Mouse (Mus musculus) T-helper 2 cell (primary cell): Measurements from ENCODE around the gene Tecta.

Source experiments
- in situ Hi-C: fragments of 300-600 bp; cut with MboI, MseI; formaldehyde crosslinking; loops from one replicate; pipeline ENCODE4 v1.15.1; 2025; ENCODE audit warnings: high pct_unique_total_duplicates

Tecta gene

DNA sequence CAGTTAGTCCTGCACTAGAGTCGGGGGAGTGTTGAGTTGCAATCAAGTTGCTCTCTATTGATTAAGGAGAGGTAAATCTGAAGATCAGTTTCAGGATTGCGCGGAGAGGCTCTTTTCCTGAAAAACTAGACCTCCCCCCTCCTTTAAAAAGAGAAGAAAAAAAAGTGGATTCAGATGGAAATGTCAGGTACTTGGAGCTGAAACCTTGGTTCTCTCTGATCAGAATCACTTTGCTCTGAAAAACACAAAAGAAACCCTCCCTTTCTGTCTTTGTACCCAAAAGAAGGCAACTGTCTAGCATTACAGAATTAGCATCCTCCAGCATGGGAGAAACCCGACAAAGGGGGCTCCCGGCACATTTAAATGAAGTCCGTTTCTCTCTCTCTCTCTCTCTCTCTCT, at the start of gene Tecta:
TSS of gene Tecta (minus strand) at position 101 of the 400 bp plus-strand sequence.
- in situ Hi-C loops, result loop anchor here (5.0 to 10.0 kb wide), 3 partner anchors 68 to 975 kb away; partner anchors contain the start of gene Grik4

GRCm38 (mm10) chr9:42449043-42449442, 49.3 kb upstream of the Tecta start:
- in situ Hi-C loops, result no loop called here

DNA sequence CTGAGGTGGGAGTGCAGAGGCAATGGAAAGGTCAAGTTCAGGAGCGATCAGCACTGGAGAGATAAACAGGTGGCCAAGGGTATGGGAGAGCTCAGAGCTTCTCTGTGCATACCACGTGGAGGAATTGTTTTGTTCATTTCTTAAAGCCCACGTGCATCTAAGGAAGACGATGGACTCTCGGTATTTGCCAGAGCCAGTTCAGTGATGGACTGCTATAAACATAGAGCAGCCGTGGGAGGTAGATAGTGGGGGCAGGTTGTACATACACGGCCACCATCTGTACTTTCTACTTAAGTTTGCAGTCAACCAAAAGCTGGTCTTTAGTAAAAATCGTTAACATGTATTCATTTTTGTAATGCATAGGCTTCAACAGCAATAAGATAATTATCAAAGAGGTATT, 42.4 kb upstream of the Tecta start:
- in situ Hi-C loops, result no loop called here

DNA sequence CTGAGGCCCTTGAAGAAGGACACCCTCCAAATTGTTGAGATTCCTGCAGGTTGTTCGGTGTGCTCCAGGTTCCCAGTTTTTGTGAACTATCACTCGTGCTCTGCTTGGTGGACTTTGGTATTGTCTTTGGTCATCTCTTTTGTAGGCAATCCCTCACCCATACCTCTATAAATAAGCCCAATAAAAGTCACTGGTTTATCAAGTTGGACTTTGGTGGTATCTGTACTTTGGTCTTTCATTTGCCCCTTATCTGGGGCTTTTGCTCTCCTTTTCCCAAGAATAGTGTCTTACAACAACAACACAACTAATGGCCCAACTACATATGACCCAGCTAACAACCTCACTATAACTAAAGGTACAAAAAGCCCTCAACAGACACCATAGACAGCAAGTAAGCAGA, 41.5 kb upstream of the Tecta start:
- in situ Hi-C loops, result no loop called here

DNA sequence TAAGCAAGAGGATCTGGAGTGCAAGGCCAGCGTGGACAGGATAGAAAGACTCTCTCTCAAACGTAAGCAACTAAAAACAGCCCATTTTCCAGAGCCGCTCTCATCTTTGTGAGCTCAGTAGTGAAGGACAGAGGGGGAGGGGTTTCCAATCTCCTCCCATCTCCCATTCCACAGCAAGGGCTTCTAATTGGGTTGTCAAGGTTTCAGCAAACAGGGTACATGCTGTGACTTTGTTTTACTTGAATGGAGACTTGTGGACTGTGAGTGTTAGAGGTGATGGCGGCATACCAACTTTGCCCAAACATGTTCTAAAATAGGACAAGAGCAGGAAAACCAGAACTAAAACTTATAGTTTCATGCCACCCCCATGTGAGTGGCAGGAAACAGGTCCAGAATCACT, 39.7 kb upstream of the Tecta start:
- in situ Hi-C loops, result no loop called here

DNA sequence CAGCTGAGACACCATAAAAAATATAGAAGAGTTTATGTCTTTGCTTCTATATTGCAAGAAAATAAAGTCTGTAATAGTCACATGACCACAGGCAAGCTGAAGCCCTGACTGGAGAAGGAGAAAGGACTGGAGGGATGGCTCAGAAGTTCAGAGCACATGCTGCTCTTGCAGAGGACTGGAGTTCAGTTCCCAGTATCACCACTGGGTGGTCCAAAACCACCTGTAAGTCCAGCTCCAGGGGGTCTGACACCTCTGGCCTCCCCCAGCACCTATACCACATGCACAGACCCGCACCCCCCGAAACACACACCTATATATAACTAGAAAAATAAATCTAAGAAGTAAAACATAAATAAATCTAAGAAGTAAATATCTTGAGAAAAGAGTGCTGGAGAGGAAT, 32.4 kb upstream of the Tecta start:
- in situ Hi-C loops, result no loop called here

DNA sequence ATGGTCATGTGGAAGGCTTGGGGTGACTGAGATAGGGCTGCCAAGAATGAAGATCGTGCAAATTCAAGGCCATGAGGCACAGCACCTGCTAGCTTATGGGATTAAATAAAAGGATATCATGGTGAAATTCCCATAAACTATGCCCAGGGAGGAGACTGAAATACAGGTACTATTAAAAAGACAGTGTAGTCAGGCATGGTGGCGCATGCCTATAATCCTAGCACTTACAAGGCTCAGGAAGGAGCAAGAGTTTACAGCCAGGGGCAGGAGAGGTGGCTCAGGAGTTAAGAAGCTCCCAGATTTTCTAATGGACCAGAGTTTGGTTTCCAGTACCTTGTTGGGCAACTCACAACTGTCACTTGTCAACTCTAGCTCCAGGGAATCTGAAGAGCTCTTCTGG, 31.9 kb upstream of the Tecta start:
- in situ Hi-C loops, result no loop called here

DNA sequence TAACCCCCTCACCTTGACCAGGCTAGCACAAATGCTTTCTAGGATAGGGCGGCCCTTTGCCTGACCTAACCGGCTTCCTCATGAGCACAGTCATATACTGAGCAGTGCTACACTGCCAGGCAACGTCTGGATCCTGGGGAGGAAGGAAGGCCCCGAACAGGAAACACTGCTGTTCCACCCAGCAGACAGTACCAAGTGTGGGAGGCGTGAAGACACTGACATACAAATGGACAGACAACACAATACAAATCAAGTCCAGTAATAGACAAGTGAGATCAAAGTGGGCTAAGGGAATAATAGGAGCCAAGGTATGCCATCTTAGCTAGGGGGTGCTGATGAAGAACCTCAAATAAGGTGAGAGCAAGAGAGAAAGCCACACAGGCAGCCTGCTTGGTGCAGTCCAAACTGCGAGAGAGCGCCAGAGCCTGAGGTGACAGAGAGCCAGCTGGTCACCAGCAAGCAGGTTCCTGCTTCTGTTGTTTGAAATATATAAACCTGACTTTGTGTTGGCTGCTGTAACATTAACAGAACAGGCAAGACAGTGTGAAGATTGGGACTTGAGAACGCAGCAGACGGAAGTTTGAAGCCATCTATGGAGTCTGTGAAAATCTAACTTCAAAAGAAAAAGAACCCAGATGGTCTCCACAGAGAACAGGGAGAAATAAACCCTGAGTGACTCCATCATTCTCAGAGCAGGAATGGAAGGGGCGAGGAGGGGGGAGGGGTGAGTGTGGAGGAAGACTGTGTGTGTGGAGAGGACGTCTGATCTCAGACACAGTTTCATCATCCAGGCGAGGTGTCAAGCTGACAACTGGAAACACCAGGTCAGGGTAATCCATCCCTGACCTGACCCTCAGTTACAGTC, 28.6 kb upstream of the Tecta start:
- in situ Hi-C loops, result no loop called here

DNA sequence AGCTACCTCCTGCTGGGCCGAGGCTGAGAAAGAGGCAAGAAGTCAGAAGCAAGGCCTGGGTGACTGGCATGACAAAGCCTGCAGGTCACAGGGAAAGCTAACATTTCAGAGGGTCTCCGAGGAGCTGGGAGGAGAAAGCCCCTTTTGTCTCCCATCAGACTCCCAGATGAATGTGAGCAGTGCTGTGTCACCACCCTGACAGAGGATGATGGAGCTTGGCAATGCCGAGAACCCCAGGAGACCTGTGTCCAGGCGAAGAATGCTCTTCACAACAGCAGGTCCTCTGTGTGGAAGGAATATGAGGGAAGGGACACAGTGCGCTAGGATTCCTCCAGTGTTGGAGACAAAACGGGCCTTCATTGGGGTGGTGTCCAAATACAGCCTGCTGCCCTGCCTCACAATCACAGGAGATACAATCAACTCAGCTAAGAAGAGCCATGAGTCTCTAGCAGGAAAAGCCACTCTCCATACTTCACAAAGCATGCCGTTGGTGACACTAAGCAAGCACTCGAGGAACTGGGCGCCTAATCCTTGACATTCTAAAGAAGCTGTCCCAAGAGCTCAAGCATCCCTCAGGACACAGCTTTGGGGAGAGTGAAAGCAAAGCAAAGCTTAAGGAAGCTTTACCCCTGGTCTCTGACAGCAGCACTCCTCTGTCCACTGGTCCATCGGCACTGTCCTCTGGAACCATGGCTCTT, 27.1 kb upstream of the Tecta start:
- in situ Hi-C loops, result no loop called here

DNA sequence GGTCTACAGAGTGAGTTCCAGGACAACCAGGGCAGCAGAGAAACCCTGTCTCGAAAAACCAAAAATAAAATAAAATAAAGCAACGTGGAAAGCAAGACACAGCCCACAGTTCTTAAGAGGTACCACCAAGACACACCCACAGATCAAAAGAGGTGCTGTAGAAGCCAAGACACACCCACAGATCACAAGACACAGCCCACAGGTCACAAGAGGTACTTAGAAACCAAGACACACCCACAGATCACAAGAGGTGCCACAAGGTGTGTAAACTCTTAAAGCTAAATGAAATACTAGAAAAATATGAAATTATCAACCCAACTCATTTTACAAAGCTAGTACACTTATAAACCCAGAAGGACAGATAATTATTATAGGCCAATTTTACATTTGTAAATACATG, 23.9 kb upstream of the Tecta start:
- in situ Hi-C loops, result no loop called here

DNA sequence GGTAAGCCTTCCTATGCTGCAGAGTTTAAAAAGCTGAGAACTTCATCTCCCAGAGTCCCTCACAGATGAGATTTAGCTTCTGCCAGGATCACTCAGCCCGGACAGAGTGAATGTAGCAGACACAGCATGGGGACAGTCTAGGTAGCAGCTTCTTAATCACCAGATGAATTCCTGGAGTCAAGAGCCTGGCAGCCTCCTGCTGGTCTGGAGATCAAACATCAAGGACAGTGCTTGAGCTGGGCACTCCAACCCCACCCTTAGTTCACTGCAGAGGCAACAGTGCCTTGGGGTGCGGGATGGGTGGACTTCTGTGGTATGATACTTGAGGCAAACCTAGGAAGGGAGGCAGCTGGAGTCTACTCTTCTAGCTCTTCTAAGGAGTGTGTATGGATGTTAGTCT, 20.0 kb upstream of the Tecta start:
- in situ Hi-C loops, result no loop called here

DNA sequence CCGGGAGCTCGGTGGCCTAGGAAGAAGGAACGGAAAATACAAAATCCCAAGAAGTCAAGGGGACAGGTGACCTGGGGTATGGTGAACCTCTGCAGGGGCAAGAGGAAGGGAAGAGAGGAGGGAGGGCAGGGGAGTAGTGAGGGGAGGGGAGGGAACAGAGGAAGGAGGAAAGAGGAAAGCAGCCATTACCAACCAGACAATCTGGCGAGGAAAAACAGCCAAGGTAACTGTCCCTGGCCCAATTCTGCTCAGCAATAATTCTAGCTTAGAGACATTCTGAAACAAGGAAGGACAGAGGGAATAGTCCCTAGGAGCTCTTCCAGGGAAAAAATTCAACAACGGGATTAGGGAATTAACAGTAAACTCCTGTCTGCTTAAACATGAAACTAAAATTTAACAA, 19.1 kb upstream of the Tecta start:
- in situ Hi-C loops, result no loop called here

- in situ Hi-C loops, result no loop called here
Observed at GRCm38 (mm10) chr9:42417352-42417952, 17.7 kb upstream of the Tecta start.

- in situ Hi-C loops, result no loop called here
Observed at GRCm38 (mm10) chr9:42415184-42415583, 15.5 kb upstream of the Tecta start.

DNA sequence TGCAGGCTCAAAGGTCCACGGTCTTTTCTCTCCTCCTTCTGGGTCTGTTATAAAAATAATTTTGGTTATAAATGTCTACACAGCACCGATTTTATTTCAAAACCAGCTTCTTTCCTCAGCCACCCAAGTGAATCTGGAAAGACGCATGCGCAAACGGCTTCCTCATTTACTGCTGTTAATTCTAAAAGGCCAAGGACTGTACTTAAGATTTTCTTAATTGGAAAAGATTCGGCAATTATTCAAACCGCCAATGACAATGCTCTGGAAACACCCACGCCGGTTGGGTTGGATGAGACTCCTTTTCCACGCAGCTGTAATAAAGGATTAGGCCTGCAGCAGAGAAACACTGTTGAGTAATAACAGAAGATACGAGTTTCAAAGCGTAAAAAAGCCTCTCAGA, 13.6 kb upstream of the Tecta start:
- in situ Hi-C loops, result no loop called here

DNA sequence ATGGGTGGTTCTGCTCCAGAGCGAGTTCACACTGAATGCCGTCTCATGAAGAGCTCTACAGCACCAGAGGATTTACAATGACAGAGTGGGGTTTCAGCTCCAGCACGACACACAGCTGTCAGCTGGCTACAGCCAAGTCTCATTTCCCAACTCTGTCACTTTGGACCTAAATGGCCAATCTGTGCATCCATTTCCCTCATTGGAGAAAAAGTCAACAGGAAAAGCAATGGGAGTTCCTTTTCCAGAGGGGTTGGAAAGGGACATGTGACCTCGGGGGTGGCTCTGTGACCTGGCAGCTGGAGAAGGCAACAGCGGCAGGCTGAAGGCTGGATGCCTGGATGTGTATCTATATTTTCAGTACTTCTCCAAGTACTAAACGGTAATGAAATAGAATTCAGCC, 11.6 kb upstream of the Tecta start:
- in situ Hi-C loops, result no loop called here

GRCm38 (mm10) chr9:42405736-42406135, 6.0 kb upstream of the Tecta start:
- in situ Hi-C loops, result no loop called here

- in situ Hi-C loops, result no loop called here
Observed at GRCm38 (mm10) chr9:42401486-42401885, 1.8 kb upstream of the Tecta start.

DNA sequence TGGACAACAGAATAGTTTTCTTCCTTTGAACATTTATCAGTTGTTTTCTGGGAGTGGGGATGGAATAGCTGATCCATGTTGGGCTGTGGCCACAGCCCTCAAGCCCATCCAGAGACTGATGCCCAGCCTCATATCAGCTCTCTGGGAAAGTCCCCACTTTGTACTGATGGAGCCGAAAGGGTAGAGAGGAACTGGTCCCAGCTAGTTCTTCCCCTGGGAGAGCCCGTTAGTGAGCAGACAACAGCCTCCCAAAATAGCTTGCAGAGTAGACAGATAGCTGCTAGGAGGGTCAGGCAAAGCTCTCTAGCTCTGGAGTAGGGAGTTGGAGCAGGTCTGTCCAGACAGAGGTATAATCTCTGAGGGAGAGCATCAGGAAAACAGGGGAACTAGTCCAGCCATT, 3.6 kb downstream of the Tecta start:
- in situ Hi-C loops, result loop anchor here (5.0 to 10.0 kb wide), 3 partner anchors 64 to 979 kb away; partner anchors contain the start of gene Grik4

DNA sequence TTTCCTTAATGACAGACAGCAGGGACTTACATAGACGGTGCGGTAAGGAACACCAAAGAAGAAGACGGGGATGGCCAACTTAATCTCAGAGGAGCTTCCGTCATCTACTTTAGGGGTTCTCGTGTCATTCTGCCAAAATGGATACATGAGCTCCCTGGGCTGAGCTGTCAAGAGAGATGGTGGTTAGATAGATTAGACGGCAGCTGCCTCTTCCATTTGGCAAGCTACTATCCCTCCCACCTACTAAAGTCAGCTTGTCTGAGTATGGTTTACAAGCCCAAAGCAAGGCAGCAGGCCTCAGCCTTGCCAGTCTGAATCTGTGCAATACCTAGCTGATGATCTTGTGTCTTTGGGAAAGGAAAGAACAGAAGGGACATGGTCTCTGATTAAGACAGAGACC, 4.8 kb downstream of the Tecta start:
- in situ Hi-C loops, result loop anchor here (5.0 to 10.0 kb wide), 3 partner anchors 63 to 980 kb away; partner anchors contain the start of gene Grik4

DNA sequence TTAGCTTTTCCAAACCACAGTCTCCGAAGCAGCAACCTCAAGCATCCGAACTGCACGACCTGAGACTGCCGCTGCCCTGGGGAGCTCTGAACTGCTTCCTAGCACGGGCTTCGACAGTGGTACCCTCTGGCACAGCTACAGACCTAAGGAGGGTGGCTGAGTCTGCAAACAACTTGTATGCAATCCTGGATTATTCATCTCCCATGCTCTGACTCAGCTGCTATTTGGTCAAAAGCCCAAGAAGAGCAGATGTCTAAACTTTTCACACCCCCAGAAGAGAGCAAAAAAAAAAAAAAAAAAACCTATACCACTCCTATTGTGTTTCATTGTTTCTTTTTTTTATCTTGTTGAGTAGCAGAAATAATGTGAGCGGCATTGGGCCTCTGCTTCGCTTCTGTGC, 5.4 kb downstream of the Tecta start:
- in situ Hi-C loops, result loop anchor here (10.0 kb wide), 2 partner anchors 550 to 980 kb away; partner anchors contain the start of gene Grik4

DNA sequence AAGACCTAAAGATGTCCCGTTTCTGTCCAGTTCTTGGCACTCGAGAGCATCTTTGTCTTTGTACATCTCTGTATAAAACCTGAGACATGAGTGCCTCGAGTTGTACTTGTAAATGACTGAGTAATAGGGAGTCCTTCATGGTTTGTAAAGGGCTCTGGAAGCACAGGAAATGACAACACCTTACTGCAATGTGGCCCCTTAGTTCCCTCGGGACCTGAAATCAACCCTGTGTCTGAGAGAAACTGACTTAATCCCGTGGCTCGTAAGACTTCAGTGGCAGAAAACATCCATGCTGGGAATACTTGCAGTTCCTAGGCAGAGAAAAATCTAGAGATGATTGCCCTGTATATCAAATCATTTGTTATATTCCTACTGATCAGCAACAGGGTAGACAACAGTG, 6.8 kb downstream of the Tecta start:
- in situ Hi-C loops, result loop anchor here (10.0 kb wide), 2 partner anchors 552 to 982 kb away; partner anchors contain the start of gene Grik4
